Mouse (Mus musculus): ENCODE data around the gene Harbi1.

Harbi1 gene

GRCm38 (mm10) chr2:91710272-91711234 lies at the start of gene Harbi1, which contains the start of gene Atg13:
Gene Harbi1 (plus strand): TSS chr2:91710852.
Gene Atg13 (minus strand): TSS chr2:91710576.
- peak; percentile 93 for DNase-seq (ENCODE audit: low spot score)

DNA sequence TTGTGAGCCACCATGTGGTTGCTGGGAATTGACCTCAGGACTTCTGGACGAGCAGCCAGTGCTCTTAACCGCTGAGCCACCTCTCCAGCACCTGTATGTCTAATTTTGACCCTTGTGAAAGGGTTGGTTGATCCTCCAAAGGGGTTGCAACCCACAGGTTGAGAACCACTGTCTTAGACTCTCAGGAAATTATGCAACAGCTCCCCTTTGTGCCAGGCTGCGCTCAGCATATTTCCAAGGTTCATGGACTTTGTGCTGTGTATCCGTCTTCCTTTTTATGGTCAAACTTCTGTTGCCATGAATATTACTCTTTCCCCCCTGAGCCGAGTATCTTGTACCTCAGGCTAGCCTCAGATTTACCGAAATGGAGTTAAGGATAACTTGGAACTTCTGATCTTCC lies 49.7 kb upstream of the Harbi1 start:
- DNase-seq (ENCODE audit: low spot score), result no peak

DNA sequence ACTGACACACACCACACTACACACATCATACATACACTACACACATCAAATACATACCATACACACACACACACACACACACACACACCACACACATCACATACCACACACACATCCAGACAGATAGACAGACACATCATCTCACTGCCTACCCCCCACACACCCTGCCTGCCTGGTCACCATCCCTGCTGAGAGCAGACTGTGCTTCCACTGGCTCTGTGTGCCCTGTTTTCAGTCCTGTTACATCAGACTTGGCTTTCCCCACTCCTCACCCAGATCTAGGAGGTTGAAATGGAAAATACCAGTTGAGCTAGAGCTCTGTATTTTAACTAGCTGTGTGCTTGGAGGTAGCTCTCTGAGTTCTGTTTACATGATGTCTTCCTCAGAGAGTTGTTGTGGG lies 45.9 kb upstream of the Harbi1 start:
- no peak for DNase-seq (ENCODE audit: low spot score)

DNA sequence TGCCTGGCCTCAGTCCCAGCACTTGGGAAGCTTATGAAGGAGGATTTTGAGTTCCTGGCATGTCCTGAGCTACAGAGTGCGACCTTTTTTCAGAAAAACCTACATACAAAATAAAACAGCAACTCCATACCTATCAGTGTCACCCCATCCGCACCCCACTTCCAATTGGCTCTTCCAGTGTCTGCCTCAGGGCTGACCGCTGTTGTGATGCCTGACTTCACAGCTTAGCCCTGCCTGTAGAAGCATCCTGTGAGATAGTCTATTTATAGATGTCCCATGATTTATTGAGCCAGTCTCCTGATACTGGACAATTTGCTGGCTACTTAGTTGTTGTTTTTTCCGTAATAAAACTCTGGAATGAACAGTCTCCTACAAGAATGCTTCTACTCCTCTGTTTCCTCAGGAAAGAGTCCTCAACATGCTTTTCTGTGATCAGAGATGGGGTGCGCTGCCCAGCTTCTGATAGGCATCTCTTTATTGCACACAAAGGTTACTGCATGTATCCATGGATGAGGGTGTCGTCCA lies 44.2 kb upstream of the Harbi1 start:
- DNase-seq (ENCODE audit: low spot score), result no peak

DNA sequence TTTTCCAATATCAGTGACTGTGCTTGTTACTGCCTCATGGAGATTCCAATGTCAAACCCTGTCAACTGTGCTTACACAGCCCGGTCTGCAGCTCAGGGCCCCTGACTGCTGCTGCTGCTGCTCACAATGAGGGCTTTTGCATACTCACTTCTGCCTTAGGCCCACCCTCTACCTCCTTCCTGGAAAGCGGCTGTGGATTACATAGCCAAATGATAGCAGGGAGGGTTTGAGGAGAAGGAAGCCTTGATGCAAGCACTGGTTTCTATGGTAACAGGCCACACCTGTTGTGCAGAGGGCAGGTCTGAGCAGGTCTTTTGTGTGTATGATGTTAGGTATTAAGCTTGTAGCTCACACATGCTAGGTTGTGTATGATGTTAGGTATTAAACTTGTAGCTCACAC lies 42.9 kb upstream of the Harbi1 start:
- no peak for DNase-seq (ENCODE audit: low spot score)

GRCm38 (mm10) chr2:91669326-91669725 lies 41.3 kb upstream of the Harbi1 start:
- DNase-seq (ENCODE audit: low spot score), result no peak

DNA sequence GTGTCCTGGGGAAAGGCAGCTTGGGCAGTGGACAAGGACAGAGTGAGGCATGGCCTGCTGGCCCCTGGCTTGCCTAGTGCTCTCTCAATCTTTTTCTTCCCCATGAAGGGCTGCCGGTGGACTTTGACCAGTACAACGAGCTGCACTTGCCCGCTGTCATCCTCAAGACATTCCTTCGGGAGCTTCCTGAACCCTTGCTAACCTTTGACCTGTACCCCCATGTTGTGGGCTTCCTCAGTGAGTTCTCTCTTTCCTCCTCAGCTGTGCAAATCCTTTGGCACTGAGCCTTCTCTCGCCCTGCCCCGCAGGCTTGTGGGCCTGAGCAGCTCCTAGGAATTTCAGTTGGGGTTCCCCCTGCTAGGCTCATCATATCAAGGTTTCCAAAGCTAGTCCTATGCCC lies 40.6 kb upstream of the Harbi1 start:
- no peak for DNase-seq (ENCODE audit: low spot score)

DNA sequence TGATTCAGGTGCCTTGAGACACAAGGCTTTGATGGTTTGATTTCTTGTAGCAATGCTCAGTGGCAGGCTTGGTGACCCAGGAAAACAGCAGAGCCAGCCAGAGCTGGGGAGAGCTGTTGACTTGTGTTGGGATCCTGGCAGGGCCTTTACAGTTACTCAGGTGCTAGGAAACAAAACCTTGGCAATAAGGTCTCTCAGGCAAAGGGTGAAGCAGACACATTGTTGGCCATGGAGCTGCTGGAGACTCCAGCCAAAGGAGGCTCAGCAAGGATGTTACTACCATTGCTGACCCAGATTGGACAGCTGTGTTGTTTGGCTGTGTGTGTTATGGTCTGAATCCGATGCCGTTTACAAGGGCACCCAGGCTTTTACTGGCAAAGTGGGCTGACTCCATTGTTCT lies 37.1 kb upstream of the Harbi1 start:
- no peak for DNase-seq (ENCODE audit: low spot score)

DNA sequence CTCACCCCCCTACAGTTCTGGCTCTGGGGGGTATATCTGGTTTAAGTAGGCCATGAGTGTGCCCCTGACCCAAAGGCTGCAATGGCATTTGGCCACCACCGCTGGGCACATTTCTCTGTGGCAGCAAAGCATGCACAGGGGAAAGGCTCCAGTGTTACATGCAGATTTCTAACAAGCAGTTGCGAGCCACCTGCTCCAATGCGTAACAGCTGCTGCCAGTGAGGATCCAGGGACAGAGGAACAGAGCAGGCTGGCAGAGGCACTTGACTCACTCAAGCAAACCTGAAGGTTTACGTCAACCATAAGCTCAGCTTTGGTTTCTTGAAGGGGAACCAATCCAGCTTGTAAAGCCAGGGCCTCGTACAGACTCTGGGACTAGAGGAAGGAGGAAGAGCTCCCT lies 35.8 kb upstream of the Harbi1 start:
- no peak for DNase-seq (ENCODE audit: low spot score)

GRCm38 (mm10) chr2:91676420-91676819 lies 34.2 kb upstream of the Harbi1 start:
- DNase-seq (ENCODE audit: low spot score), result no peak

GRCm38 (mm10) chr2:91676961-91677360 lies 33.7 kb upstream of the Harbi1 start:
- DNase-seq (ENCODE audit: low spot score), result no peak

DNA sequence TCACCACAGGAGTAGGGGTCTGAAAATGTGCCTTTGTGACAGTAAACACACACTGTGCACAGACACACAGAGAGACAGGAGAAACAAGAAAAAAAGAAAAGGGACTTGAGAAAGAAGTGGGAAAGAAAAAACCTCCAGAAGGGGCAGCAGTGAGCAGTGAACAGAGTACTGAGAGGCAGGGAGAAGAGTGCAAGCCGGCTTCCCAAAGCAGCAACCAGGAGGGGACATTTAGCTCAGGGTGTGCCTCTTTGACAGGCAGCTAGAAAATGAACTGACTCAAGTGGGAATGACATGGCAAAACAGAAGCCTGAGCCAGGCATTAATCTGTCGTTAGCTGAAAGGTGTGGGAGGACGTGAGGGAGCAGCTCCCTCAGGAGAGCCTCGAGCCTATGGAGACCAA lies 27.8 kb upstream of the Harbi1 start:
- peak; percentile 72 for DNase-seq (ENCODE audit: low spot score)

GRCm38 (mm10) chr2:91683919-91684318 lies 26.7 kb upstream of the Harbi1 start:
- no peak for DNase-seq (ENCODE audit: low spot score)

DNA sequence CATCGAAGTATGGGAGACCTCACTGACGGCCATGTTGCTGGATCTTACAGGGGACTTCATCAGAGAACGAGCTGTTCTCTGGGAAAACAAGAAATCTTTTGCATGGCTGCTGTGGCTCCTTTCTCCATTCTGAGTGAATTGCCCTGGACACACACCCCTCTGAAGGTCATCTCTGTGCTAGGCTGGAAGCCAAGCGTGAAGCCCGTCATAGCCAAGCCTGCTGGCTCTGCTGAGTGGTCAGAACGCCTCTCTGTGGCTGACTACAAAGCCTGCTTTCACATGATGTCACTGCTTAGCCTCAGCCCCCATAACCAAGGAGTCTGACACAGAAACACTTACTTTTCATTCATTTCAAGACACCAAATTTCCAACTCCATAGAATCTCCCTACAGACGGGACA lies 21.2 kb upstream of the Harbi1 start:
- no peak for DNase-seq (ENCODE audit: low spot score)

DNA sequence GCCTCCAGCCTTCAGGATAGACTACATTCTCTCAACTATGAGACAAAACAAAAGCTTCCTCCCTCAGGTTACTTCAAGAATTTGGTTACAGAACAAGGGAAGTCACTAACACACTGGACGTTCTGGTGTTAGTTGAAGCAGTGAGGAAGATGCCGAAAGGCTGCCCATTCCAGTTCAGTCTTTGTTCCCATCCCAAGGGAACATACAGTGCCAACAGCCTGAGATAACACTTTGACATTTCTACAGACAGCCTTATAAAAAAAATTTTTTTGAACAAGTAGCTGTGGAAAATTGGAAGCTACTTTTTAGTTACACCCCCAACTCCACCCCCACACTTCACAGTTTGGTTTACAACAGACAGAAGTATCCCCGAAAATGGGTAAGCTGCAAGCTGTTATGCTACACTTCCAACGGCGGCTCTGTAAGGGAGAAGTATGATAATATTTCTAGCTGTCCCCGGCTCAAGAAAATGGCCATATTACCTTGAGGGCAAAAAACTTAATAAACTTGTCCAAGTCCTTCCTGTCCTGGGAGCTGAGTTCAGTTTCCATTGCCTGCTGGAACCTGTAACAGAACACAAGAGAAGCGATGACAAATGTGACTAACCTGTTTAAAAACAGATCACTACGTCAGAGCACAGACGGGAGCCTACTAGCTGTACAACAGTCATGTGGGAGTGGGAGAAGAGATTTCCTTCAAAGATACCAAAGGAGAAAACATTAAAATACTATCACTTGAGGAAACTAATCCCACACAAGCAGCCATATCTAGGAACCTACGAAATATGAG lies 15.0 kb upstream of the Harbi1 start:
- no peak for DNase-seq (ENCODE audit: low spot score)

- DNase-seq (ENCODE audit: low spot score), result no peak
Measured at GRCm38 (mm10) chr2:91696225-91696590, 14.4 kb upstream of the Harbi1 start.

DNA sequence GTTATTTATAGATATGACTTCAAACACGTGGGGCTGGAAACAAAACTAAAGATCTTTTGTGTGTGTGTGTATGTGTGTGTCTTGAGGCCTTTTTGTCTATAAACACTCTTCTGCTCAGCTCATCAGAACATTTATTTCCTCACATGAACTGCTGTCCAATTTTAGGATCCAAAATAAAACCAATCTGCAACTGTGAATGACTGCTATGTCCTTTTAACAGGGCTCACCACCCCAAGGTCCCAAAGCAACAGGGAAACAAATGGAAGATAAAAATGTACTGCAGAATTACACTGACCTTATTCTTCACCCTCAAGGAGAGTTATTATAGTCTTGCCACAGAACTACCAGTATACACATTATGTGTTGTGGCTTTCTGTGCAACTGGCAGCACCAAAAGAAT lies 11.4 kb upstream of the Harbi1 start:
- no peak for DNase-seq (ENCODE audit: low spot score)

GRCm38 (mm10) chr2:91701366-91701765 lies 9.3 kb upstream of the Harbi1 start:
- no peak for DNase-seq (ENCODE audit: low spot score)

DNA sequence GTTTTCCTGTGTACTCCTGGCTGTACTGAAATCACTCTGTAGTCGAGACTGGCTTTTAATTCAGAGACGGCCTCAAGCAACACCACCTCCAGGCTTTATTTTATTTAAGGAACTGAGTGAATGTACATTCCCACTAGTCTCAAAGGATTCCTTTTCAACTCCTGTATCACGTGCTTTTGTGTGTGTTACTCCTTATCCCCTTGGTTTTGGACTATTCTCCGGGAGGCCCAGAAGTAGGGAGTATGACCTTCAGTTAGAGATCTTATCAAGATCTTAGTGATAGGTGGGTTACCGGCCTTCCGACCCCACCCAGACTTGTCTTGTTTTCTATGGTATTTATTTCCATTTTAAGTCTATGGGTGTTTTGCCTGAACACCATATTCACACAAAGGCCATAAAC lies 4.9 kb upstream of the Harbi1 start:
- no peak for DNase-seq (ENCODE audit: low spot score)

- DNase-seq (ENCODE audit: low spot score), result no peak
Measured at GRCm38 (mm10) chr2:91706456-91706855, 4.2 kb upstream of the Harbi1 start.

DNA sequence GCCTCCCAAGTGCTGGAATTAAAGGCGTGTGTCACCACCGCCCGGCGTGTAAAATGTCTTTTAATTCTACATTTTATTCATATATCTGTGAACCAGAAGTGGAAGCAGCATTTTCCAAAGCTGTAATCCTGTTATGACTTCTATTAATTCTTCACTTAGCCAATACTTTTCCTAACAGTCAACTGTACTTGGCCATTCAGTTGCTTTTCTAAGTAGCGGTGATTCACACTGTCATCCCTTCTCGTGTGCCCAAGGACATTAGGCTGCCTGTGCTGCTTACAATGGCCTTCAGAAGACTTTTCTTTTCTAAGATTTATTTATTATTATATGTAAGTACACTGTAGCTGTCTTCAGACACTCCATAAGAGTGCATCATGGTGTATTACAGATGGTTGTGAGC lies 2.3 kb upstream of the Harbi1 start:
- DNase-seq (ENCODE audit: low spot score), result no peak

DNA sequence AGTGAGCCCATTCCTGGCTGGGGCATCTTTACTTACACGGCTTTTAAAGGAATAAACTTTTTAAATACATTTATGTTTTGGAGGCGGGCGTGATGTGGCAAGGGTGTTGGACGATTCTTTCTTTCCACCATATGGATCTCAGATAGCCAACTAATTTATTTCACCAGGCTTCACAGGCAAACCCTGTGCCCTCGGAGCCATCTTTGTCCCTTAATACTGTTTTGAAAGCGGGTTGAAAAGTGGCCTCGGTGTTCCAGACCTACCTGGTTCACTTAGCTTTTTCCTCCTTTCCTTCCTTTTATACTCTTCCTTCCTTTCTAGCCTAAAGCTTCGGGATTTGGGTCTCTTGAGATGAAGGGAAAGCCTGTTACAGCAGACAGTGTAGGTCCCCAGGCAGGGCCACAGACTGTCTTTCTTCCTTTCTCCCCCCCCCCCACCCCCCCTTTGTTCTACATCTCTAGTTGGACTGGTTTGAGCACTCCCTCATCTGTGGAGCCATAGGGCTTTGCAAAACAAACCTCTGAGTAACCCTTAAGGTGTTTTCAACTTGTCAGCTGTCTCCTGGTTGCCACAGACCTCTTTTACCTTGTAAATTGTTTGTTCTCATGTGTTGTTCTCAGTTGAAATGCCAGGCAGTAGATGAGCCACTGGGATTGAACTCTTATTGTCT lies 739 bp downstream of the Harbi1 start:
- DNase-seq (ENCODE audit: low spot score), result peak; percentile 7

Measured in embryo, embryonic 10.5 days (tissue).